Mouse (Mus musculus) layer of hippocampus, adult 2 months (tissue): ENCODE measurements at regions not wholly inside any gene's neighbourhood (a gene's known extent, or its start where the extent isn't known, plus 50 kb on each side); places are given as distances from the start of the nearest gene placed in this dataset.

Experiments used
- DNase-seq, 2 experiments: peaks; one replicate each; pipeline ENCODE4 v3.0.0; 2022; ENCODE audit warnings: low spot score in 2 of 2
- H3K27ac ChIP-seq: fragments of 200-600 bp; 2 replicates; pipeline ENCODE4 v1.8.1; 2022
- H3K4me3 ChIP-seq: fragments of 200-600 bp; 2 replicates; pipeline ENCODE4 v1.8.1; 2022; ENCODE audit warnings: mild to moderate bottlenecking
- CTCF ChIP-seq: fragments of 200-600 bp; conservative IDR thresholded peaks from 2 replicates; pipeline ENCODE4 v1.8.1; 2022; ENCODE audit warnings: antibody characterized with exemption, mild to moderate bottlenecking, moderate library complexity

DNA sequence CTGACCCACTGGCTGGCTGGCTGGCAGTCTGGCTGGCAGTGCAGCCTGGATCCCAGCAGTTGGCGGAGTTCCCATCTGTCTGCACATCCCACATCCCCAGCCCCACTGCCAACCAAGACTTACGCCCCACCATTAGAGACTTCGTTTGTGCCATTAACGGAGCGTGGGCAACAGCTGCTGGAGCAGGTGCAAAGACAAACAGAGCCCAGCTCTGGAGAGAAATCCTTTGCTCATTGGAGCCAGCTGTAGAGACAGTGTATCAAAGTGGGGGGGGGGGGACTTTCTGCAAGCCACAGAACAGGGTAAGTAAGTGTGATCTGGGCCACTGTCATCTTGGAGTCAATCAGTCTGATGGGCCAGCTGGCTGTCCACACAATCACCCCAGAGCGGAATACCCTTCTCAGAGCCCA, 52.3 kb downstream of the Rplp1 start:
- Histone ChIP-seq H3K27ac (no peak overlapping the region), H3K4me3 (no peak overlapping the region)
- no peak for TF ChIP-seq CTCF
- peak; percentile 51 to 54 for DNase-seq

GRCm38 (mm10) chr9:61860147-61860546, 54.2 kb downstream of the Rplp1 start:
- TF ChIP-seq CTCF = peak; percentile 98
- Histone ChIP-seq H3K4me3 (no peak overlapping the region), H3K27ac (no peak overlapping the region)
- peak; percentile 33 to 70 for DNase-seq

DNA sequence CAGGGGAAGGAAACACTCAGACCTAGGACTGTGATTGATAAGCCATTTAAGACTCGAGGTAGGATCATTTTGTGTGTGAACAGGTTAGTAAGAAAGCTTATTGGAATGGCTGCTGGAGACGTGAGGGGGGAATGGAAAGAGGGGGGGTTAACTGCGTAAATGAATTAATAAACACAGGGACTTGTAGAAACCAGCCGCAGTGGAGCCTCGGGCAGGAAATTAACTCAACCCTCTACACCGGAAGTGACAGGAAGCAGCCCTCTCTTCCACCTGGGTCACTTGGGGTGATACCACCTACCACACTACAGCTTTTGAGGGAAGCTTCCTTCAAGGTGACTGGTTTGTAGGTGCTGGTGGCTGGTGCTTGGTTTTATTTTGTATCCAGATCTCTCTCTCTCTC, 54.9 kb downstream of the Rplp1 start:
- no peak for TF ChIP-seq CTCF
- Histone ChIP-seq H3K4me3 (no peak overlapping the region), H3K27ac (no peak overlapping the region)
- no peak for DNase-seq

- Histone ChIP-seq H3K27ac (no peak overlapping the region), H3K4me3 (no peak overlapping the region)
- no peak for DNase-seq
- no peak for TF ChIP-seq CTCF
Measured at GRCm38 (mm10) chr9:61857817-61858216, 56.5 kb downstream of the Rplp1 start.

DNA sequence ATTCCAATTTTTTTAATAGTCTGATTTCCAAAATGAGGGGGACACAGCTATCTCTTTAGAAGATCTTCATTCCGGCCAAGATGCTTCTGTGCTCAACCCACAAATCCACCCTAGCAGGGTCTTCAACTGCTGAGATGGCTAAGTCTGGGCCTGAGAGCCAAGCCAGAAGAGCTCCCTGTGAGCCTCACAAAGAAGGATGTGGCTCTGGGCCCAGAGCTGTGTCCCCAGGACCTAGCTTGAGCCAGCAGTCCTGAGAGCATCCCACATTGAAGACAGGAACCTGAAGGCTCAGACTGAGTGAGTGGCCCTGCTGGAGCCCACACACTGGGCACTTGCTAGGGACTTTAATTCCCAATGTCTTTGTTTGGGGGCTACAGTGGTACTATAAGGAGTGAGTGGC, 57.7 kb downstream of the Rplp1 start:
- no peak overlapping the region for H3K27ac ChIP-seq

GRCm38 (mm10) chr9:61855686-61856085, 58.7 kb downstream of the Rplp1 start:
- Histone ChIP-seq H3K4me3 (no peak overlapping the region), H3K27ac (no peak overlapping the region)
- DNase-seq = no peak
- no peak for TF ChIP-seq CTCF

More for the DNA sequence above, 57.7 kb downstream of the Rplp1 start:
- no peak for TF ChIP-seq CTCF
- DNase-seq = no peak
- H3K4me3 ChIP-seq = no peak overlapping the region

- TF ChIP-seq CTCF = no peak
- H3K4me3 ChIP-seq = no peak overlapping the region
- H3K27ac ChIP-seq = no peak overlapping the region
- no peak for DNase-seq
Measured at GRCm38 (mm10) chr9:61853841-61854240, 60.5 kb downstream of the Rplp1 start.

DNA sequence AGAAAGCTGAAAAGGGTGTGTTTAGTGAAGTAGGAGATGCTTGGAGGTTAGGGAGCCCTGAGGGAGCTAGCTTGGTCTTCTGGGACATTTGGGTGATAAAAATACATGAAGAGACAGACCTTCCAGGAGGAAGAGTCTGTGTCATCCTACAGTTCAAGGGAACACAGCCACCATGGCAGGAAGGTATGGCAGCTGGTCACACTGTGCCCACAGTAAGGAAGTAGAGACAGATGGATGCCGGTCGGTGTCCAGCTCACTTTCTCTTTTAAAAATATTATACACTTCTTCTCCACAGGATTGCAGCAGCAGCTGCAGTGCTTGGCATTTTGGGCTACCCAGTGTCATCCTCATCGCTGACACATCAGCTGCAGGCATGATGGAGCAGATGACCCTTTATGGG, 63.0 kb downstream of the Rplp1 start:
- Histone ChIP-seq H3K4me3 (no peak overlapping the region), H3K27ac (no peak overlapping the region)
- no peak for DNase-seq
- TF ChIP-seq CTCF = no peak

DNA sequence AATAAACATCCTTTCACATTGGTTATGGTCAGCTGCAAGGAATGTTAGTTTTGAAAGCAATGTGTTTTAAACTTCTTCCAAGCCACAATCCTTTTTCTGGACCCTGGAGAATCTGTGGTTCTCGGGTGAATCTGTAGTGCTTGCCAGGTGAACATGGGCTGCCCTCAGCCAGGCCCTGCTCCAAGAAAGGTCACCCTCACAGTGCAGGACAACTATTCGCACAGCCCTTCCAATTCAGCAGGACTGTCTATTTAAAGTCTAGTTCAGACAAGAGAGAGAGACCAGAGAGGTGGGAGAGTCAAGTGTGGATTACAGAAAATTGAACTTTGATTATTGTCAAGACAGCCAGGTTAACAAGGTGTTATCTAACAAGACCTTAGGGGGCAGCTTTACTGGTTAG, 65.9 kb downstream of the Rplp1 start:
- H3K4me3 ChIP-seq = no peak overlapping the region
- TF ChIP-seq CTCF = no peak
- no peak overlapping the region for H3K27ac ChIP-seq
- DNase-seq = no peak

- no peak for TF ChIP-seq CTCF
- Histone ChIP-seq H3K27ac (no peak overlapping the region), H3K4me3 (no peak overlapping the region)
- DNase-seq = no peak
Measured at GRCm38 (mm10) chr9:61847496-61847895, 66.8 kb downstream of the Rplp1 start.

- no peak for DNase-seq
Measured at GRCm38 (mm10) chr9:61844645-61845044, 69.7 kb downstream of the Rplp1 start.

GRCm38 (mm10) chr9:61844141-61844540, 70.2 kb downstream of the Rplp1 start:
- Histone ChIP-seq H3K4me3 (no peak overlapping the region), H3K27ac (no peak overlapping the region)
- DNase-seq = no peak
- no peak for TF ChIP-seq CTCF

More at GRCm38 (mm10) chr9:61844645-61845044, 69.7 kb downstream of the Rplp1 start:
- Histone ChIP-seq H3K4me3 (no peak overlapping the region), H3K27ac (no peak overlapping the region)
- no peak for TF ChIP-seq CTCF

DNA sequence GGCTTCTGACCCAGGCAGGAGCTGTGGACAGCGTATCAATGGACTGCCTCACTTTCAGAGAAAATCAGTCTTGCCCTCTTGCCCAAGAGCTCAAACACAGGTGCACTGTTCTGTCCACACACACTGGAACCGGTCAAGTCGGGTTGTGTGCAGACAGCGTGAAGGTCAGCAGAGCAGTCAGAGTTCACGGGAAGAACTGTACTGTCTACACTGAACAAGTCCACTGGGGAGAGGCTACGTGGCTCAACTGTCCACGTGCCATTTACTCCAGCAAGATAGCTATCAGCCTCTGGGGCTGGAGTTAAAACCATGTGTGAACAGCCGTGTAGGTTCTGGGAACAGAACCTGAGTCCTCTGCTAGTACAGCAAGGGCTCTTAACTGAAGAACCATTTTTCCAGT, 70.8 kb downstream of the Rplp1 start:
- no peak overlapping the region for H3K4me3 ChIP-seq
- no peak for DNase-seq
- H3K27ac ChIP-seq = no peak overlapping the region
- TF ChIP-seq CTCF = no peak

DNA sequence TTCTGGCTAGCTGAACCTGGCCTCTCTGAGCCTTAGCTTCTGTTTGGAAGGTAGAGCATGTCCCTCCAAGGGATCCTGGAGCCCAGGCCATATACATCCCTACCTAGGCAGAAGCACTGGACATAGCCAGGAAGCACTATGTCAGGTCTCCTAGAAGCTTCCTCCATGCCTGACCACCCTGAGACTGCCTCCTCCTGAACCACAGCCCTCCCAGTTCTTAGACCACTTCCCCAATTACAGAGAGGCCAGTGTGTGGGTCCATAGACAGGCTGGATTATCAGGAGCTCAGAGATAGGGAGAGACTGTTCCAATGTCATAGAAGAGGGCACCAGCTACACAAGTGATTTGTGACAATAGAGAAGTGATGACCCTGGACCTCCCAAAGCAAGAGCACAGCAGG, 72.0 kb downstream of the Rplp1 start:
- no peak for DNase-seq
- no peak for TF ChIP-seq CTCF

DNA sequence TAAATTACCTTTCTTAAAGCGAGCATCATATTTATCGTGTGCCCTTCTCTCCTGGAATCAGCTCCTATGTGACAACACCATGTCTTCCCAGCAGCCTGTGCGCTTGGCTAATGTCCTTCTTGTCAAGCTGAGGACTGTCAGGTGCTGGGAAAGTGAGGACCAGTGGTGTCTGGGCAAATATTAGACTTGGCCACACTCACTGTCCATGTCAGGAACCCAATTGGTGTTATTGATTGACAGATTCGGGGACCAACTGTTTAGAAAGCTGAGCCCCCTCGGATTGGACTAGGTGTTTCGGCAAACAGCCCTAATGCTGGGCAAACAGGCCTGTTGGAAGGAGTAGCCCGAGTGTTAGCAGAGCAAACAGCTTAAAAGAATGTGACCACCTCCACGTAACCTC, 73.1 kb downstream of the Rplp1 start:
- DNase-seq = no peak
- no peak overlapping the region for H3K27ac ChIP-seq
- no peak overlapping the region for H3K4me3 ChIP-seq
- no peak for TF ChIP-seq CTCF

More for the DNA sequence above, 72.0 kb downstream of the Rplp1 start:
- no peak overlapping the region for H3K27ac ChIP-seq
- H3K4me3 ChIP-seq = no peak overlapping the region
